Mouse (Mus musculus) megakaryocyte, adult 5-6 weeks (primary cell): ENCODE results near the gene Fam47c. TPM values are rescaled to one million over a fixed set of nuclear protein-coding genes. Genes with fewer than 3 reads are reported as not detected.

Experiments used
- ATAC-seq: 2 replicates; pipeline ENCODE4 v1.8.0; 2016; ENCODE audit warnings: mild to moderate bottlenecking, inconsistent platforms; ENCODE audit not compliant: poor library complexity, severe bottlenecking
- total RNA-seq, 2 experiments: library from RNA; stranded (forward) in 1 of 2; stranded (reverse) in 1 of 2; fragments of 153-499, 151-499 nt in 1 of 2; fragments of 221-1000, 200-1000 nt in 1 of 2; gene quantifications; 2 replicates each; pipeline versions ENCODE4 v1.2.3 to v1.2.4; 2015 to 2017

The Fam47c gene
- total RNA-seq (2015) (not detected in 2 replicates), total RNA-seq (2017) (not detected in 2 replicates)

GRCm38 (mm10) chrX:78737463-78737862 lies at the start of gene Fam47c:
Fam47c (plus strand) TSS chrX:78737763.
- ATAC-seq, result no peak

DNA sequence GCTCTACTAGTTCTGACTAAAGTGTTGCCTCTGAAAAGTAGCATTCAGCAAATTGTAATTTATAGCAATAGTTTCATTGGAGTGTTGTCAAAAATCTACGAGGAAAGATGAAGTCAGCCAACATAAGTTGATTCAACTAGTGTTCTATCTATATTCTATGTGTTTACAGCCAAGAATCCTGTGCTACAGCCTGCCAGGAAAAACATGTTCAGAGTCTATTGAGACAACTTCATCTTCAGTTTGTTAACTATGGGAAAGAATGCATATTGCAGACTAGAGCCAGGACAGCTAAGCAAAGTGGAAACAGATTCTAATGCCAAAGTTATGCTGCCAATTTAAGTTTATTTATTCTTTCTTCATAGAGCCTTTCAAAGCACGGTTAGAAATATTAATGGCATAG lies 31.8 kb downstream of the Fam47c start:
- no peak for ATAC-seq

DNA sequence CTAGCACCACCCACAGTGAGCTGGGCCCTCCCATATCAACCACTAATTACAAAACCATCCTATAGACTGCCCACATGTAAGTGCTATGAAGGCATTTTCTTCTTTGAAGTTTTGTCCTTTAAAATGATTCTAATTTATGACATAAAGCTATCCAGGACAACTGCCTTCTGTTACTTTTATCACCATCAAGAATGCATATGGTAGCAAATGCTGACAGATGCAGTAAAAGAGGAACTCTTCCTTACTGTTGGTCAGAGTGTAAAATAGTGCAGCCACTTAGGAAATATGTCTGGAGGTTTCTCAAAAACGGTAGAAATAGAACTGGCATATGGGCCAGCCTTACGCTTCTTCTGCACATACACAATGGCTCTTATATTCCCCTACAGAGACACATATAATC lies 39.5 kb downstream of the Fam47c start:
- no peak for ATAC-seq

Other genes with a start within 250 kb of the Fam47c start
- 7.5 and 8.2 TPM in 2 replicates for gene Prrg1, start 153.9 kb upstream of the Fam47c start, total RNA-seq (2015)
- 5.7 and 10.2 TPM in 2 replicates for gene Prrg1, start 153.9 kb upstream of the Fam47c start, total RNA-seq (2017)